Mouse (Mus musculus): ENCODE results near the gene Clec2l. TPM values are rescaled to one million over a fixed set of nuclear protein-coding genes. Genes with fewer than 3 reads are reported as not detected.

Clec2l gene
- total RNA-seq (2012; rRNA removed) (5.3 and 6.0 TPM in 2 replicates), polyA plus RNA-seq (2012; ENCODE audit: insufficient read depth in 1 of 2, insufficient read length in 2 of 2, low read depth in 1 of 2, low replicate concordance in 2 of 2, missing spikeins in 1 of 2) (10 to 100 TPM in 1 of 2 experiments, not detected in 1; 10.4 TPM)

DNA sequence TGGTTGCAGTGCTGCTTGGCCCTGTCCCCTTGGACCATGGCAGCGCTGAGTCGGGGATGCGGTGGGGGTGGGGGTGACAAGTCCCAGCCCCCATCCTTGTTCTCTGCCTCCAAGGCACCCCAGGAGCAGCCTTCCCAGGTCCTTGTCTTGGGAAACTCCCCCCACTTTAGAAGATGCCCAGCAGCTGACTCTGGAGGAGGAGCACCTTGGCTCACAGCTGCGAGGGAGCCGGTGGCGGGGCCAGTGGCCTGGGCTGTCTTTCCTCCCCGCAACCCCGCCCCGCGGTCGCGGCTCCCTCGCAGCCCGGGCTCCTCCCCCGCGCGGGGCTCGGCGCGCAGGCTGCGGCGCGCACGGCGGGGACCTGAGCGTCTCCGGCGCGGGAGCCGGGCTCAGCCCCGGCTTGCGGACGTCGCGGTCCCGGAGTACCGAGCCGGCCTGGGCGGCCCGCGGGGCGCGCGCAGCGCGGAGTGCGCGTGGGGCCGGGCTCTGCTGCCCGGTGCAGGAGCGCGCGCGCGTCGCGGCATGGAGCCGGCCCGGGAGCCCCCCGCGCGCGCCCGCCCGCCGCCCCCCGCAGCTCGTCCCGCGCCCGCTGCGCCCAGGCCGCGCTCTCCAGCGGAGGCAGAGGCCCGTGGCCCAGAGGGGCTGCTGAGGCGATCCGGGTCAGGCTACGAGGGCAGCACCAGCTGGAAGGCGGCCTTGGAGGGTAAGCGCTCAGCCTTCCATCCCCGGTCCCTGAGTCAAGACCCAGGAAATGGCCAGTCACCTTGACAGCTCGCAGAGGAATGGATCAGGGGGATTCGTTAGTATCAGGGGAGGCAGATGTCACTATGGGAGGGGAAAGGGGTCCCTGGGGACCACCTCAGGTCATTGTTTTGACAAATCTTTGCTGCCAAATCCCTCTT, at the start of gene Clec2l:
Gene Clec2l, plus strand, starts transcription at position 356 of the 902 bp plus-strand sequence.
- Histone ChIP-seq H3K9ac (ENCODE audit: control insufficient read depth, low read depth, low read length, poor library complexity, severe bottlenecking) (no peak within 1 kb of the TSS), H3K9me3 (replicated peaks; ENCODE audit: insufficient read depth, low read length) (no peaks in the 10 kb centered on the region), H3K4me3 (ENCODE audit: control insufficient read depth in 1 of 2, insufficient read depth in 1 of 2, low read depth in 2 of 2, low read length in 2 of 2) (no peak within 1 kb of the TSS), H3K27me3 (ENCODE audit: control insufficient read depth in 1 of 2, insufficient read depth in 2 of 2, low read length in 2 of 2) (peaks cover 4 to 8% of the 10 kb centered on the region in 2 experiments; a peak in 3 of 4 replicates), H3K4me1 (ENCODE audit: control insufficient read depth in 1 of 2, insufficient read depth in 2 of 2, low read length in 2 of 2) (no peaks in the 10 kb centered on the region; a peak in 1 of 4 replicates), H3K27ac (ENCODE audit: control insufficient read depth, low read depth, low read length) (no peak within 1 kb of the TSS), H3K79me2 (ENCODE audit: control insufficient read depth, insufficient read depth, low read length, poor library complexity) (no peaks in the 10 kb centered on the region), H3K36me3 (ENCODE audit: control insufficient read depth in 1 of 2, insufficient read depth in 2 of 2, low read length in 2 of 2) (no peaks in the 10 kb centered on the region)
- DNase-seq (ENCODE audit: low read depth, low spot score), result no peak
- no peak for TF ChIP-seq NELFE (IDR thresholded peaks at IDR 0.05; ENCODE audit: low read depth, low read length)
- no peak for TF ChIP-seq GATA1 (IDR thresholded peaks at IDR 0.05; ENCODE audit: low read depth, low read length)
- no peak for TF ChIP-seq SMC3 (IDR thresholded peaks at IDR 0.05; ENCODE audit: low read depth, low read length)
- no peak for TF ChIP-seq MAZ (IDR thresholded peaks at IDR 0.05; ENCODE audit: low read depth, low read length)

DNA sequence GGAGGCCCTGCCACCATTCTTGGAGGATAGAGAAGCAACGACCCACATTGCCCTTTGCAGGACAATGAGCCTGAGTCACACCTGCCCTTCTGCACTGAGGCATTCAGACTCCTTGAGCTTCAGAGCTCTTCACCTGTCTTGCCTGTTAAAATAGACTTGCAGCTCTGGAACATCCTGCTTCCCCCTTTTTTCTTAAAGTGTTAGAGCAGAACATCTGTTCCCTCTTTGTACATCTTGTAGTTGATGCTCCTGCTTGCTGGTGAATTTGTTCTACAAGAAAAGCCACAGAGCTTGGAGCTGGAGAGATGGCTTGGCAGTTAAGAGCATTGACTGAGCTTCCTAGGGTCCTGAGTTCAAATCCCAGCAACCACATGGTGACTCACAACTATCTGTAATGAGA, 40.5 kb upstream of the Clec2l start:
- H3K4me1 ChIP-seq (ENCODE audit: control insufficient read depth in 1 of 2, insufficient read depth in 2 of 2, low read length in 2 of 2), result peaks cover 8% of the 10 kb centered on the region in 2 experiments
- H3K36me3 ChIP-seq (ENCODE audit: control insufficient read depth in 1 of 2, insufficient read depth in 2 of 2, low read length in 2 of 2), result peaks cover 2 to 18% of the 10 kb centered on the region in 2 experiments
- H3K4me3 ChIP-seq (ENCODE audit: control insufficient read depth in 1 of 2, insufficient read depth in 1 of 2, low read depth in 2 of 2, low read length in 2 of 2), result no peak overlapping the region
- no peaks in the 10 kb centered on the region for H3K9me3 ChIP-seq (replicated peaks; ENCODE audit: insufficient read depth, low read length)
- no peak overlapping the region for H3K9ac ChIP-seq (ENCODE audit: control insufficient read depth, low read depth, low read length, poor library complexity, severe bottlenecking)
- no peaks in the 10 kb centered on the region for H3K27me3 ChIP-seq (ENCODE audit: control insufficient read depth in 1 of 2, insufficient read depth in 2 of 2, low read length in 2 of 2)
- H3K79me2 ChIP-seq (ENCODE audit: control insufficient read depth, insufficient read depth, low read length, poor library complexity), result no peaks in the 10 kb centered on the region
- H3K27ac ChIP-seq (ENCODE audit: control insufficient read depth, low read depth, low read length), result no peak overlapping the region
- TF ChIP-seq POLR2A (IDR thresholded peaks at IDR 0.05; ENCODE audit: control insufficient read depth in 1 of 2, insufficient read depth in 1 of 2, low read depth in 1 of 2, low read length in 2 of 2, poor library complexity in 1 of 2) (no peak), RAD21 (IDR thresholded peaks at IDR 0.05; ENCODE audit: low read depth, low read length) (no peak), ZMIZ1 (IDR thresholded peaks at IDR 0.05; ENCODE audit: low read depth, low read length) (no peak), CTCF (IDR thresholded peaks at IDR 0.05 in 2 of 3, conservative IDR thresholded peaks at IDR 0.05 in 1 of 3; ENCODE audit: control insufficient read depth in 1 of 3, insufficient read depth in 1 of 3, low read depth in 2 of 3, low read length in 3 of 3, poor library complexity in 1 of 3, severe bottlenecking in 1 of 3) (no peak), TAL1 (IDR thresholded peaks at IDR 0.05; ENCODE audit: low read length) (no peak), ELF1 (IDR thresholded peaks at IDR 0.05; ENCODE audit: low read depth, low read length) (no peak), ZC3H11A (IDR thresholded peaks at IDR 0.05; ENCODE audit: low read depth, low read length) (no peak), USF1 (IDR thresholded peaks at IDR 0.05; ENCODE audit: low read depth, low read length) (no peak)
- DNase-seq (ENCODE audit: low read depth, low spot score), result no peak

DNA sequence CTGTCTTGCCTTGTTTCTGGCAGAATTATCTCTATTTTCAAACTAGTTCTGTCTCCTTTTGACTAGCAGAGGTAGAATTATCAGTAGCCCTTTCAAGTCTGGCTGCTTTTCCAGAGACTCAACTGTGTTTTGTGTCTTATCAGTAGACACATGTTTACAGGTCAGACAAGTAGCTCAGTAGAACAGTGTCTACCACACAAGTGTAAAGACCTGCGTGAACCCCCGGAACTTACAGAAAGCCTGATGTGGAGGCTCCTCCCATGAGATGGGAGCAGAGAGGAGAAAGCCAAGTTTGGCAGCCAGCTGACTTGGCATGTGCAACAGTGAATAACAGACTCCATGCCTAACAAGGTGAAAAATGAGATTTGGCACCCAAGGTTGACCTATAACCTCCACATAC, 39.4 kb upstream of the Clec2l start:
- Histone ChIP-seq H3K79me2 (ENCODE audit: control insufficient read depth, insufficient read depth, low read length, poor library complexity) (no peaks in the 10 kb centered on the region), H3K27ac (ENCODE audit: control insufficient read depth, low read depth, low read length) (peak overlapping the region; percentile 79), H3K9me3 (replicated peaks; ENCODE audit: insufficient read depth, low read length) (no peaks in the 10 kb centered on the region), H3K9ac (ENCODE audit: control insufficient read depth, low read depth, low read length, poor library complexity, severe bottlenecking) (no peak overlapping the region), H3K4me3 (ENCODE audit: control insufficient read depth in 1 of 2, insufficient read depth in 1 of 2, low read depth in 2 of 2, low read length in 2 of 2) (no peak overlapping the region), H3K4me1 (ENCODE audit: control insufficient read depth in 1 of 2, insufficient read depth in 2 of 2, low read length in 2 of 2) (peaks cover 8% of the 10 kb centered on the region in 2 experiments), H3K36me3 (ENCODE audit: control insufficient read depth in 1 of 2, insufficient read depth in 2 of 2, low read length in 2 of 2) (peaks cover 2 to 18% of the 10 kb centered on the region in 2 experiments), H3K27me3 (ENCODE audit: control insufficient read depth in 1 of 2, insufficient read depth in 2 of 2, low read length in 2 of 2) (no peaks in the 10 kb centered on the region)
- peak; percentile 87 for DNase-seq (ENCODE audit: low read depth, low spot score)
- TF ChIP-seq SIN3A (IDR thresholded peaks at IDR 0.05; ENCODE audit: low read length) (peak; percentile 66), USF1 (IDR thresholded peaks at IDR 0.05; ENCODE audit: low read depth, low read length) (peak; percentile 17; the same call in 1 of the 2 replicates), MEF2A (IDR thresholded peaks at IDR 0.05; ENCODE audit: extremely low read depth, insufficient replicate concordance, low read depth, low read length, poor library complexity, severe bottlenecking) (no peak), MXI1 (IDR thresholded peaks at IDR 0.05; ENCODE audit: low read depth, low read length) (peak; percentile 84), MYC (IDR thresholded peaks at IDR 0.05; ENCODE audit: low read depth, low read length) (0 out of 2 replicates have a peak, but pooled peaks have one; percentile 44), POLR2AphosphoS2 (IDR thresholded peaks at IDR 0.05; ENCODE audit: low read length) (no peak), ETS1 (IDR thresholded peaks at IDR 0.05; ENCODE audit: low read depth, low read length) (peak; percentile 91), RCOR1 (IDR thresholded peaks at IDR 0.05; ENCODE audit: low read depth, low read length) (peak; percentile 48), GATA1 (IDR thresholded peaks at IDR 0.05; ENCODE audit: low read depth, low read length) (peak; percentile 92), MAX (IDR thresholded peaks at IDR 0.05; ENCODE audit: low read length) (no peak), TAL1 (IDR thresholded peaks at IDR 0.05; ENCODE audit: low read length) (peak; percentile 65), EP300 (IDR thresholded peaks at IDR 0.05; ENCODE audit: low read depth in 1 of 2, low read length in 2 of 2) (peak; percentile 76 to 81), GABPA (IDR thresholded peaks at IDR 0.05; ENCODE audit: low read depth, low read length) (no peak), BHLHE40 (IDR thresholded peaks at IDR 0.05; ENCODE audit: borderline replicate concordance, low read depth, low read length) (peak; percentile 57; the same call in 1 of the 2 replicates), ELF1 (IDR thresholded peaks at IDR 0.05; ENCODE audit: low read depth, low read length) (0 out of 2 replicates have a peak, but pooled peaks have one; percentile 38)

All from MEL (cell line).